Mouse (Mus musculus) myocyte (in vitro differentiated cells): ENCODE data around the gene Kpna4. TPM values are rescaled to one million over a fixed set of nuclear protein-coding genes. Genes with fewer than 3 reads are reported as not detected.

Source experiments
- H3K27me3 ChIP-seq: one replicate; pipeline ENCODE4 v1.6.1; 2011; ENCODE audit not compliant: control insufficient read depth, insufficient read depth, insufficient read length
- H3K36me3 ChIP-seq: one replicate; pipeline ENCODE4 v1.6.1; 2011; ENCODE audit not compliant: control insufficient read depth, insufficient read depth
- H3K4me2 ChIP-seq: one replicate; pipeline ENCODE4 v1.6.1; 2011; ENCODE audit warnings: low read depth, control low read depth
- H3K4me3 ChIP-seq: one replicate; pipeline ENCODE4 v1.5.1; 2011; ENCODE audit warnings: mild to moderate bottlenecking, control low read depth, moderate library complexity
- H3K79me2 ChIP-seq: one replicate; pipeline ENCODE4 v1.6.1; 2011; ENCODE audit not compliant: control insufficient read depth, insufficient read depth
- H3ac ChIP-seq: one replicate; pipeline ENCODE4 v1.6.1; 2011; ENCODE audit not compliant: control insufficient read depth, insufficient read length
- CEBPB ChIP-seq: IDR thresholded peaks from 2 replicates; pipeline ENCODE4 v1.6.1; 2011; ENCODE audit warnings: mild to moderate bottlenecking, moderate library complexity; ENCODE audit not compliant: poor library complexity, insufficient read depth, severe bottlenecking
- E2F4 ChIP-seq: IDR thresholded peaks from one replicate; pipeline ENCODE4 v1.6.1; 2011; ENCODE audit warnings: mild to moderate bottlenecking, control low read depth, moderate library complexity; ENCODE audit not compliant: insufficient read depth
- MAX ChIP-seq: IDR thresholded peaks from one replicate; pipeline ENCODE4 v1.6.1; 2011; ENCODE audit warnings: low read depth, mild to moderate bottlenecking, control low read depth
- MYOD1 ChIP-seq, 3 experiments: IDR thresholded peaks; one replicate each; pipeline ENCODE4 v1.6.1; 2011; ENCODE audit warnings: control low read depth in 2 of 3, low read depth in 2 of 3, mild to moderate bottlenecking in 2 of 3, moderate library complexity in 1 of 3; ENCODE audit not compliant: insufficient read length in 2 of 3, control insufficient read depth in 1 of 3
- MYOG ChIP-seq, 3 experiments: IDR thresholded peaks; one replicate each; pipeline ENCODE4 v1.6.1; 2011; ENCODE audit warnings: control low read depth in 2 of 3, low read depth in 2 of 3, mild to moderate bottlenecking in 2 of 3; ENCODE audit not compliant: insufficient read length in 2 of 3, control insufficient read depth in 1 of 3, insufficient read depth in 1 of 3
- POLR2A ChIP-seq: IDR thresholded peaks from one replicate; pipeline ENCODE4 v1.6.1; 2011; ENCODE audit warnings: low read depth, mild to moderate bottlenecking, control low read depth, moderate library complexity; ENCODE audit not compliant: insufficient read length
- POLR2AphosphoS2 ChIP-seq: IDR thresholded peaks from one replicate; pipeline ENCODE4 v1.6.1; 2011; ENCODE audit warnings: low read depth, control low read depth; ENCODE audit not compliant: insufficient read length
- REST ChIP-seq: IDR thresholded peaks from one replicate; pipeline ENCODE4 v1.6.1; 2011; ENCODE audit warnings: mild to moderate bottlenecking, control low read depth, moderate library complexity; ENCODE audit not compliant: insufficient read depth, insufficient read length
- SRF ChIP-seq: IDR thresholded peaks from one replicate; pipeline ENCODE4 v1.6.1; 2011; ENCODE audit warnings: low read depth; ENCODE audit not compliant: control insufficient read depth, insufficient read length
- TCF12 ChIP-seq: IDR thresholded peaks from one replicate; pipeline ENCODE4 v1.6.1; 2011; ENCODE audit warnings: mild to moderate bottlenecking, control low read depth; ENCODE audit not compliant: poor library complexity, insufficient read depth, severe bottlenecking
- TCF3 ChIP-seq: IDR thresholded peaks from one replicate; pipeline ENCODE4 v1.6.1; 2011; ENCODE audit warnings: low read depth, control low read depth; ENCODE audit not compliant: insufficient read length
- USF1 ChIP-seq: IDR thresholded peaks from one replicate; pipeline ENCODE4 v1.6.1; 2011; ENCODE audit warnings: low read depth, mild to moderate bottlenecking, control low read depth, moderate library complexity
- polyA plus RNA-seq: library from polyadenylated mRNA; unstranded; fragments of >200 nt; fragmentation: generic; extraction: Trizol; gene quantifications from one replicate; pipeline ENCODE4 v1.2.1, GENCODE M21; 2012; ENCODE audit warnings: missing spikeins

The Kpna4 gene
- polyA plus RNA-seq, 1 experiment: 23.0 TPM

GRCm38 (mm10) chr3:69163057-69163456 lies 36.1 kb upstream of the Kpna4 start:
- Histone ChIP-seq H3ac (no peak overlapping the region), H3K4me3 (no peak overlapping the region), H3K27me3 (no peaks in the 10 kb centered on the region), H3K36me3 (no peaks in the 10 kb centered on the region), H3K79me2 (no peaks in the 10 kb centered on the region), H3K4me2 (no peak overlapping the region)
- TF ChIP-seq MAX (no peak), MYOD1 (IDR thresholded peaks at IDR 0.05; ENCODE audit: control insufficient read depth in 1 of 3, insufficient read length in 2 of 3, low read depth in 2 of 3) (no peak), USF1 (no peak), MYOG (IDR thresholded peaks at IDR 0.05; ENCODE audit: control insufficient read depth in 1 of 3, insufficient read depth in 1 of 3, insufficient read length in 2 of 3, low read depth in 2 of 3) (no peak), E2F4 (no peak), POLR2AphosphoS2 (no peak), TCF12 (no peak), REST (no peak), CEBPB (no peak), TCF3 (no peak), SRF (no peak), POLR2A (no peak)

- Histone ChIP-seq H3K4me3 (no peak overlapping the region), H3ac (no peak overlapping the region), H3K4me2 (no peak overlapping the region), H3K27me3 (no peaks in the 10 kb centered on the region), H3K79me2 (no peaks in the 10 kb centered on the region), H3K36me3 (no peaks in the 10 kb centered on the region)
- TF ChIP-seq CEBPB: no peak
- TF ChIP-seq MAX: no peak
- TF ChIP-seq TCF3: no peak
Observed at GRCm38 (mm10) chr3:69160429-69160828, 33.5 kb upstream of the Kpna4 start.

DNA sequence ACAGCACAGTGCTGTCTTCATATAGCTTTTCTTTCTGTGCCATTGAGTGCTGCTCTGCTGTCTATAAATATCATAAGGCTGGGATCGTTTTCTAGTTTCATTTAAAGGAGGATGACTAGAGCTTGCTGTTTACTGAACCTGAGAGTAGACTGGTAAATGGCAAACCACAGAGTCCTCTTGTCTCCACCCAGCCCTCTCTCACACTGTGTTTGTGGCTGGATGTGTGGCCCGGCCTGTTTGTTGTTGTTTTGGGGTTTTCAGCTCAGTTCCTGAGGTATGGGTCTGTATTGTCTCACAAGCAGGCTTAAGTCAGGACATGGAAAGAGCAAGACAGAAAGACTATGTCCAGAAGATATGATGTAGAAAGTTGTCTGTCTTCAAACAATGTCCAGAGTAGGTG lies 32.6 kb upstream of the Kpna4 start:
- H3K79me2 ChIP-seq: no peaks in the 10 kb centered on the region
- H3ac ChIP-seq: no peak overlapping the region
- H3K27me3 ChIP-seq: no peaks in the 10 kb centered on the region
- no peaks in the 10 kb centered on the region for H3K36me3 ChIP-seq
- H3K4me2 ChIP-seq: no peak overlapping the region
- no peak for TF ChIP-seq TCF3
- no peak for TF ChIP-seq USF1
- no peak for TF ChIP-seq MAX
- no peak for TF ChIP-seq POLR2AphosphoS2
- no peak for TF ChIP-seq MYOG (IDR thresholded peaks at IDR 0.05; ENCODE audit: control insufficient read depth in 1 of 3, insufficient read depth in 1 of 3, insufficient read length in 2 of 3, low read depth in 2 of 3)
- TF ChIP-seq CEBPB: no peak
- TF ChIP-seq MYOD1 (IDR thresholded peaks at IDR 0.05; ENCODE audit: control insufficient read depth in 1 of 3, insufficient read length in 2 of 3, low read depth in 2 of 3): no peak
- no peak for TF ChIP-seq REST
- TF ChIP-seq E2F4: no peak
- TF ChIP-seq POLR2A: no peak
- TF ChIP-seq SRF: no peak
- no peak for TF ChIP-seq TCF12
- H3K4me3 ChIP-seq: no peak overlapping the region

DNA sequence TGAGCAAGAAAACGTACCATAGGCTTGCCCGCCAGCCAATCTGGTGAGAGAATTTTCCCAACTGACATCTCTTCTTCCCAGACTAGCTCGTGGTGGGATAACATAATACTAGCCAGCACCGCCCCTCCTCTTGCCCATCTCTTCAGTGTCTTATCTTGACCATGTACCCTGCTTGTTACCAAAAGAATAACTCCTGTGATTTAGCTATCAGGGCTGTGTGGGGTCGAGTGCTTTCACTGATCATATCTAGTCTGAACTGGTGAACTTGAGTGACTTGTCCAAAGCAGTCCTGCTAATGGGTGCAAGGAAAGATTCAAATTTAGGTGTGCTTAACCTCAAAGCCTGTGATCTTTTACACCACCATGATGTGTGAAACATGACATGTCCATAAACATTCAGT lies 31.0 kb upstream of the Kpna4 start:
- Histone ChIP-seq H3K79me2 (no peaks in the 10 kb centered on the region), H3K4me2 (no peak overlapping the region), H3ac (no peak overlapping the region), H3K4me3 (no peak overlapping the region), H3K27me3 (no peaks in the 10 kb centered on the region), H3K36me3 (no peaks in the 10 kb centered on the region)
- TF ChIP-seq USF1 (no peak), MYOD1 (IDR thresholded peaks at IDR 0.05; ENCODE audit: control insufficient read depth in 1 of 3, insufficient read length in 2 of 3, low read depth in 2 of 3) (no peak), REST (no peak), POLR2AphosphoS2 (no peak), MAX (no peak), E2F4 (no peak), MYOG (IDR thresholded peaks at IDR 0.05; ENCODE audit: control insufficient read depth in 1 of 3, insufficient read depth in 1 of 3, insufficient read length in 2 of 3, low read depth in 2 of 3) (no peak), POLR2A (no peak)

- Histone ChIP-seq H3K27me3 (no peaks in the 10 kb centered on the region), H3ac (no peak overlapping the region), H3K79me2 (no peaks in the 10 kb centered on the region), H3K4me2 (no peak overlapping the region), H3K36me3 (no peaks in the 10 kb centered on the region), H3K4me3 (no peak overlapping the region)
- TF ChIP-seq SRF (no peak), REST (no peak), TCF12 (no peak), TCF3 (no peak), E2F4 (no peak), POLR2A (no peak), MYOD1 (IDR thresholded peaks at IDR 0.05; ENCODE audit: control insufficient read depth in 1 of 3, insufficient read length in 2 of 3, low read depth in 2 of 3) (no peak), USF1 (no peak), MYOG (IDR thresholded peaks at IDR 0.05; ENCODE audit: control insufficient read depth in 1 of 3, insufficient read depth in 1 of 3, insufficient read length in 2 of 3, low read depth in 2 of 3) (no peak), POLR2AphosphoS2 (no peak), CEBPB (no peak), MAX (no peak)
Observed at GRCm38 (mm10) chr3:69156484-69156883, 29.6 kb upstream of the Kpna4 start.
